Mouse (Mus musculus) mouse embryonic stem cell (cell line): Measurements from ENCODE around the gene Pfn3.

Experiments
- in situ Hi-C, 2 experiments: fragments of 300-500 bp; cut with MboI; formaldehyde crosslinking; loops; 1 replicate in 1 of 2; 3 replicates in 1 of 2; pipeline ENCODE4 v1.14.3; 2019 to 2020; ENCODE audit warnings: low sequenced_read_pairs in 2 of 2, low pct_unique_long_range_greater_than_20kb in 1 of 2, mixed read lengths in 1 of 2; ENCODE audit not compliant: unreplicated experiment in 1 of 2

Gene Pfn3

DNA sequence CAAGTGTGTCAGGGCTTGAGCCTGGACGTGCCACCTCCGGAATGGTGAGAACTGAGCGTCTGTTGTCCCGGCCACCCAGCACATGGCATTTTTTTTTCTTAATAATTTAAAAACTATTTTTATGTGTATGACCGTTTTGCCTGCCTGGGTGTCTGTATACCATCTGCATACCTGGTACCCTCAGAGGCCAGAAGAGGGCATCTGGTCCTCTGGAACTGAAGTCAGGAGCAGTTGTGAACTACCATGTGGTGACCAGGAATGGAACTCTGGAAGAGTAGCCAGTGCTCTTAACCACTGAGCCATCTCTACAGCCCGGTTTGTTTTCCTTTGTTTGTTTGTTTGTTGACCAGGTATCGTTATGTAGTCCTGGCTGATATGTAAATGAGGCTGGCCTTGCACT lies 46.6 kb downstream of the Pfn3 start:
- in situ Hi-C loops, result no loop called here
